17 mouse cellular contexts compared by ENCODE assay signal in genomic region chr5:32068616-32069015, GRCm38 (mm10).
"Had no signal": no experiment of that assay in that cellular context is flagged by ENCODE, and none has a peak within 500 bp of the region (broad histone marks: within the 10 kb centered on the region; RNA-seq: fewer than 3 reads in every experiment).

No protein-coding gene starts in this region.

- H3K36me3 ChIP-seq: kidney, embryonic 15.5 days; lung, embryonic 15.5 days; midbrain, embryonic 10.5 days had no signal

- H3K4me1 ChIP-seq: midbrain, embryonic 10.5 days had no signal

- H3K9ac ChIP-seq: kidney, embryonic 15.5 days; liver, embryonic 14.5 days; lung, embryonic 15.5 days had no signal

- H3K27ac ChIP-seq: kidney, embryonic 15.5 days; layer of hippocampus, adult 2 months; liver, embryonic 14.5 days; lung, embryonic 15.5 days; midbrain, embryonic 10.5 days had no signal

- H3K4me3 ChIP-seq: kidney, embryonic 15.5 days; layer of hippocampus, adult 2 months; lung, embryonic 15.5 days; megakaryocyte, embryonic 14.5 days; midbrain, embryonic 10.5 days had no signal

- H3K4me2 ChIP-seq: kidney, embryonic 15.5 days; liver, embryonic 11.5 days; lung, embryonic 15.5 days had no signal

- H3K27me3 ChIP-seq: kidney, embryonic 15.5 days; lung, embryonic 15.5 days; megakaryocyte, embryonic 14.5 days had no signal

- H3K9me3 ChIP-seq: kidney, embryonic 15.5 days; lung, embryonic 15.5 days; megakaryocyte, embryonic 14.5 days; midbrain, embryonic 10.5 days had no signal

- ATAC-seq: intestine, embryonic 16.5 days had no signal

- DNase-seq: kidney, adult 18-20 months; kidney, postnatal 14 days; layer of hippocampus, adult 9-11 months; lung, adult 18-20 months; lung, postnatal 10 days; lung, postnatal 36 days; midbrain, embryonic 14.5 days; thymus, adult 2 months; thymus, postnatal 25 days had no signal
